Mouse (Mus musculus) stomach, embryonic 16.5 days (tissue): ENCODE results near the gene Nrg3. TPM values are rescaled to one million over a fixed set of nuclear protein-coding genes. Genes with fewer than 3 reads are reported as not detected.

ENCODE experiments used
- ATAC-seq: fragments of 200-750 bp; cut with Nextera tagmentation; 2 replicates; pipeline ENCODE4 v1.8.0; 2017; ENCODE audit warnings: moderate number of reproducible peaks, moderate TSS enrichment; ENCODE audit not compliant: insufficient read depth, low FRiP score
- H3K27ac ChIP-seq: fragments of 300-500 bp; sonication (generic); 2 replicates; pipeline ENCODE4 v1.5.1; 2014; ENCODE audit warnings: low read length
- H3K27me3 ChIP-seq: fragments of 300-500 bp; sonication (generic); 2 replicates; pipeline ENCODE4 v1.6.1; 2014; ENCODE audit warnings: low read length, control low read depth, mixed read lengths; ENCODE audit not compliant: control insufficient read depth, insufficient read depth
- H3K36me3 ChIP-seq: fragments of 300-500 bp; sonication (generic); 2 replicates; pipeline ENCODE4 v1.6.1; 2014; ENCODE audit warnings: low read length; ENCODE audit not compliant: control insufficient read depth, insufficient read depth
- H3K4me1 ChIP-seq: fragments of 300-500 bp; sonication (generic); 2 replicates; pipeline ENCODE4 v1.6.1; 2014; ENCODE audit warnings: low read length, control low read depth, mixed read lengths; ENCODE audit not compliant: control insufficient read depth, insufficient read depth
- H3K4me2 ChIP-seq: fragments of 300-500 bp; sonication (generic); 2 replicates; pipeline ENCODE4 v1.6.1; 2014; ENCODE audit warnings: low read depth, low read length, mixed read lengths
- H3K4me3 ChIP-seq: fragments of 300-500 bp; sonication (generic); replicated peaks from 2 replicates; pipeline ENCODE4 v1.5.1; 2014; ENCODE audit warnings: mild to moderate bottlenecking, low read length
- H3K9ac ChIP-seq: fragments of 300-500 bp; sonication (generic); 2 replicates; pipeline ENCODE4 v1.6.1; 2014; ENCODE audit warnings: low read length
- H3K9me3 ChIP-seq: fragments of 300-500 bp; sonication (generic); replicated peaks from 2 replicates; pipeline ENCODE4 v1.6.1; 2016; ENCODE audit warnings: low read length, control low read depth; ENCODE audit not compliant: control insufficient read depth
- WGBS: fragments of 180-500 bp; shearing (Covaris S2); extraction: QIAGEN DNeasy Blood & Tissue Kit; methylation state at CpG from one replicate; pipeline ENCODE4 v1.1.7; 2014; 5-methylcytosine and 5-hydroxymethylcytosine counted together
- polyA plus RNA-seq: library from polyadenylated mRNA; unstranded; fragments of >200 nt; fragmentation: Nextera tagmentation; extraction: Ambion mirVana; gene quantifications from 2 replicates; pipeline ENCODE4 v1.2.1, GENCODE M21; 2015

Nrg3 gene
- polyA plus RNA-seq, 1 experiment from 2014 or later: 0.49 TPM

DNA sequence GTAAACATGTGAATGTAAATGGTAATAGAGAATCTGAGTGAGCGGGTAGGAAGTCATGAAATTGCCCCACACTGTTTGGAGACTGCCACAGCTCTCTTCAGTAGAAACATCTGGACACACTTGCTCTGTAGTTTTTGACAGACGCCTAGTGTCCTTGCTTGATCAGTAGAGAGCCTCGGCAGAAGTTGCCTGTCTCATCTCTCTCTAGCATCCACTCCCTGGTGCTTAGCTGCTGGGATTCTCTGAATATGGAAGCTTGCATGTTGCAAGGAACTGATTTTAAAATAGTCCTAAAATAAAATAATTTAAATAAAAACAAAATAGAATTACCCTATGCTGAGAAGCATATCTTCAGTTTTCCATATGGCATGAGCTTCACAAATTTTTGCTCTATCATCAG is 675.9 kb downstream of the Nrg3 start:
- no peaks in the 10 kb centered on the region for H3K36me3 ChIP-seq
- no peaks in the 10 kb centered on the region for H3K4me1 ChIP-seq
- H3K27me3 ChIP-seq: no peaks in the 10 kb centered on the region
- no peak overlapping the region for H3K9ac ChIP-seq
- no peak overlapping the region for H3K27ac ChIP-seq
- H3K9me3 ChIP-seq: no peaks in the 10 kb centered on the region
- H3K4me2 ChIP-seq: no peak overlapping the region
- no peak overlapping the region for H3K4me3 ChIP-seq
- ATAC-seq: no peak
- 68% methylated on average over 3 of the region's 3 CpGs for WGBS

DNA sequence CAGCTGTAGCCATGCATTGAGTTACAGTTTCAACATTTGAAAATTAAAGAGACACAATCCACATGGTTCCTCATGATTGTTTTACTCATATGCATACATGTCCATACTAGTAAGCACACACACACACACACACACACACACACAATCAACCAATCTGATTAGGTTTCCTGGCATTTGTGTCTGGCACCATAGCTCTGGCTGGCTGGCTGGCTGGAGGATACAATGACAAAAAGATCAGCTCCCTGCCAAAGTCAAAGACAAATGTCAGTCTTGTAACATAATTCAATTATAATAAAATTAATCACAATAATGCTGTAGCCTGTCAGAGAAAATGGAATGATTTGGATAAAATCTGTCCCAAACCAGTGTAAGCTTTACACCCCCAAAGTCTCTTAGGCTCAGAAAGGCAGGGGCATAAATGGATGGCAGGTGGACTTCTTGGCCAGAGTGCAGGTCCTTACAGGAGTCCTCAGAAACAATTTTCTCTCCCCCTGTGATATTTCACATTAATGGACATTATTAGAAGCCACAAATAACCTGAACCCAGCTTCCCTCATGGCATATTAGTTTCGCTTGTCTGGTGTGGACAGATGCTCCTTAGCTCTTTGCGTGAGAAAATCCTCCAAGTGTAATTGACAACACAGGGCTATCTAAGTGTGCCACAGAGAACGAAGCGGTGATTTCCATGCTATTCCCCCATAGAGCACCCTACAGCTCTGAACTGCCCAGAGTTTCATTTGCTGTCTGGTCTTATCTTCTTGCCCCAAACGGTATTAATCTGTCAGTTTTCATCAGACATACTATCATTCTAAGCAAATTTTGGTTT is 697.4 kb downstream of the Nrg3 start:
- 80% methylated on average over 5 of the region's 5 CpGs for WGBS
- no peaks in the 10 kb centered on the region for H3K27me3 ChIP-seq
- no peak overlapping the region for H3K27ac ChIP-seq
- H3K4me2 ChIP-seq: no peak overlapping the region
- H3K4me3 ChIP-seq: no peak overlapping the region
- no peaks in the 10 kb centered on the region for H3K4me1 ChIP-seq
- ATAC-seq: no peak
- no peaks in the 10 kb centered on the region for H3K36me3 ChIP-seq
- H3K9me3 ChIP-seq: no peaks in the 10 kb centered on the region
- no peak overlapping the region for H3K9ac ChIP-seq

DNA sequence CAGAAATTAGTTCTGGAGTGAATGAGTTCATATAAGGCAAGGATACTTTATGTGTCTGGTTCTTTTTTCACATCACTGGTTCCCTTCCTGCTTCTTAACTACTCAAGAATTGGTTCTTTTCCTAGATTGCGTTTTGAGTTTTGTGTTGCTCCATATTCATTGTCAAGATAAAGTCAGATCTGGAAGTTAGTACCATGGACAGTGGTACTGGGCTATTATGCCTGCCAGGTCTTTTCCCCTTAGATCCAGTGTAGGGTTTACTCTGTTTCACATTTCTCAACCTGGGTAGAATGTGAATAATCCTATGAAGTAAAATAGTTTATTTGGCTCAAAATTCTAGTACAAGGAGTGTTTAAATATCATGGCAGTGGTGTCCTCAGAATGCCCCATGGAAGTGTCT is 698.1 kb downstream of the Nrg3 start:
- no peaks in the 10 kb centered on the region for H3K4me1 ChIP-seq
- no peak overlapping the region for H3K9ac ChIP-seq

DNA sequence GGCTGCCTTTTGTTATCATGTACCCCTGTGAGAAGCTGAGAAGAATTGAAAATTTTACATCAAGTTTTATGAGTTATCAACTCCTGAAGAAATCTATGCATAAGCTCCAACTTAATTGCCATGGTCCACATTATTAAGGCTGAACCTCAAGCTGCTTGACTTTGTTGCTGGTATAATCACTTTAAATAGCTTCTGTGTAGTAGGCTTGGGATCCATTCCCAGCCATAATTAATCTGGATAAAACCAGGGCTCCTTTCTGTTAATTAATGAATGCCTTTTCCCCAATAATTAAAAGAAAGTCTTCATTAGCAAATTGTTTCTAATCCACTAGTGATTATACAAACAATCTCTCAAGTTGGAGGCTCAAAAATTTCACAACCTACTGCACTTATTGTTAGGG is 742.4 kb downstream of the Nrg3 start:
- Histone ChIP-seq H3K9me3 (no peaks in the 10 kb centered on the region), H3K27ac (no peak overlapping the region), H3K4me1 (no peaks in the 10 kb centered on the region), H3K9ac (no peak overlapping the region), H3K4me3 (no peak overlapping the region), H3K27me3 (no peaks in the 10 kb centered on the region), H3K36me3 (no peaks in the 10 kb centered on the region), H3K4me2 (no peak overlapping the region)
- ATAC-seq: no peak

More for the DNA sequence above, 698.1 kb downstream of the Nrg3 start:
- no peak for ATAC-seq
- H3K4me2 ChIP-seq: no peak overlapping the region
- H3K27ac ChIP-seq: no peak overlapping the region
- WGBS: 60% methylated on average over 1 of the region's 1 CpGs
- no peaks in the 10 kb centered on the region for H3K36me3 ChIP-seq
- H3K4me3 ChIP-seq: no peak overlapping the region
- no peaks in the 10 kb centered on the region for H3K27me3 ChIP-seq
- H3K9me3 ChIP-seq: no peaks in the 10 kb centered on the region

DNA sequence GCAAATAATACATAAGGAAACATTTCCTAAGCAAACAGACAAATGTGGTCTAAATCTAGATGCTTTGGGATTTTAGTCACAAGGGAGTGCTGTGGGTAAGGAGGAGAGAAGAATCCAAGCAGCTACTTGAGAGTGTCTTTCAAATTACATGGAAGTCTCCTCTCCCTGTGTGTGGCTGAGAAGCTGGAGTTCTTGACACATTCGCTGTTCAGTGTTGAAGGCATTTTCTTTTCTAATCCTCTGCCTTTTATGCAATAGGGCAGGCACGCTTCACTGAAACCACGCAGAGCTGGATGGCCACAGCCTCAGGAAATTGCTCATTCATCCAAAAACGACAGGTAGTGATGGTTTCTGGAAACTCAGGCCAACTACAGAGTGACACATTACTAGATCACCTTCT is 769.0 kb downstream of the Nrg3 start:
- 48% methylated on average over 4 of the region's 4 CpGs for WGBS
- Histone ChIP-seq H3K9me3 (no peaks in the 10 kb centered on the region), H3K27me3 (no peaks in the 10 kb centered on the region), H3K4me2 (no peak overlapping the region), H3K4me3 (no peak overlapping the region), H3K27ac (no peak overlapping the region), H3K4me1 (no peaks in the 10 kb centered on the region), H3K9ac (no peak overlapping the region), H3K36me3 (no peaks in the 10 kb centered on the region)
- ATAC-seq: no peak

DNA sequence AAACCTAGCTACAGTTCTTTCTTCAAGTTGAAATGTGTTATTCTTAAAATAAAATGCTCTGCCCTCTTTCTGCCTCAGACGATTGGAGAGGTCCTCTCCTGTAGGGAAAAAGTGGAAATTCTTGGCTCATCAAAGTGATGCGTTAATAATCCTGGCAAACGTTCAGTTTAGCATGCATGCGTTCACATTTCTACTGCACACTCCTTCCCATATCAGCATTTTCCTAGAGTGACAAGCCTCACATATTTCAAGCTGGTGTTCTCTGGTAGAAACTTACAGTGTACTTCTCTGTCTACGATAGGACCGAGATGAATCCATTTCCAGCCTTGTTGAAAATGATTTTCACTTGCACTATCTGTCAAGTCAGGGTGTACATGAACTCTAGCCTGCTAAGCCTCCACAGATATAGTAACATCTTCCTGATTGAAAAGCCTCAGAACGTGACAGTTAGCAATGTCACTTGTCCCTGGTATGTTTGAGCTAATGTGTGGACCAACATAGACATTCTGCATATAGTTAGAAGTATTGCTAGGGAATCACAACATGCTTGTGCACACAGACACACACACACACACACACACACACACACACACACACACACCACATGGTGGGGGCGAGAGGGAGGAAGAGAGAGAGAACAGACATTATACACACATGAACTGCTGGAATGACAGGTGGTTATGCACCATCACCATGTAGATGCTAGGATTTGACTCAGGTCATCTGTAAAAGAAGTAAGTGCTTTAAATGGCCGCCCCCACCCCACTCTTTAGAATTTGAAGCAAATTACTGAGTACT is 770.1 kb downstream of the Nrg3 start:
- no peak for ATAC-seq
- Histone ChIP-seq H3K4me2 (no peak overlapping the region), H3K9ac (no peak overlapping the region), H3K27me3 (no peaks in the 10 kb centered on the region), H3K9me3 (no peaks in the 10 kb centered on the region), H3K4me3 (no peak overlapping the region), H3K27ac (no peak overlapping the region), H3K4me1 (no peaks in the 10 kb centered on the region), H3K36me3 (no peaks in the 10 kb centered on the region)
- WGBS: 66% methylated on average over 9 of the region's 9 CpGs

DNA sequence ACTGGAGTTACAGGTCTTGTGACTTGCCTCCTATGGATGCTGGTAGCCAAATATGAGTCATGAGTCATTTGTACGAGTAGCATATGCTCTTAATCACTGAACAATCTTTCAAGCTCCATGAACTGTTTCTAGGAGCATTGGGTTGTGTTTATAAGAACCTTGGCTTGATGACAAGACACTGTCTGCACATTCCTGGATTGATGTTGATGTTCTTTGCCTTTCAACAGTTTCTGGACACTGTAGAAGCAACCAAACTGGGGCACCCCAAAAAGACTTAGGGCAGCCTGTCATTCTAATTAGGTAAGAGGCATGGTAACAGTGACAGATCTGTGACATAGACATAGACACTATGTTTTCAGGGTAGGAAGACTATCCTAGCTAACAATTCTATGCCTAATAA is 771.5 kb downstream of the Nrg3 start:
- Histone ChIP-seq H3K9me3 (no peaks in the 10 kb centered on the region), H3K36me3 (no peaks in the 10 kb centered on the region), H3K27me3 (no peaks in the 10 kb centered on the region), H3K27ac (no peak overlapping the region), H3K9ac (no peak overlapping the region), H3K4me1 (no peaks in the 10 kb centered on the region), H3K4me3 (no peak overlapping the region), H3K4me2 (no peak overlapping the region)
- ATAC-seq: no peak
- 28% methylated on average over 1 of the region's 1 CpGs for WGBS

DNA sequence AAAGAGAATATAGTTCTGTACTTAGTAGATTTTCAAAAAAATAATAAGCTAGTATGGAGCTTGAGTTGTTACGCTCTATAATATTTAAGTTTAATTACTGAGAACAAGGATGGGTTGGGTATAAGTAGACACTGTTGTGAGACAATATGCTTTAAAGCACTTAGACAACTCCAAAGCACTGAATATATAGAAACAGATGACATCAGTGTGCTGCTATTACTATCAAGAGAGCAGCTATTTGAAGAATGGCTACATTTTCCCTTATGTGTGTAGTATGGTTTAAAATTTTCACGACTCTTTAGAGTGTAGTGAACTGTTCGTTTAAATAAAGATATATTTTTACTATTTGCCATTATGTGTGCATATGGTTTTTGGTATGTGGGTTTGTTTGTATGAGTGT is 771.9 kb downstream of the Nrg3 start:
- 76% methylated on average over 3 of the region's 3 CpGs for WGBS

DNA sequence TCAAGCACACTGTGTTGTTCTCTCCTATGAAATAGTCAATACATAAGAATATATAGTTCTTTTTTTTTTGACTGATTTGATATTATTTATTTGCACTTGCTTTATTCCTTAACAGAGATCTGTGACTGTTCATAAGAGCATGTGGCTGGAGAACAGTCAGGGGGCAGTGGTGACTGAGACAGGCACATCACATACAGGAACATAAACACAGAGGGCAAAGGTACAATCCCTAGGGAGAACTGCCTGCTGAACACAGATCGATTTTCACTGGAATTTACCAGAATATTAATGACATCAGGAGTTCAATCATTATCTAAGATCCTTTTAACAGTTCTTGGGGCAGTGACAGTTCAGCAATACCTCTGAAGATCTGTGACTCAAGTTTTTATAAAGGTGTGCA is 812.9 kb downstream of the Nrg3 start:
- Histone ChIP-seq H3K27ac (no peak overlapping the region), H3K27me3 (no peaks in the 10 kb centered on the region), H3K4me3 (no peak overlapping the region), H3K9ac (no peak overlapping the region), H3K36me3 (no peaks in the 10 kb centered on the region), H3K4me2 (no peak overlapping the region), H3K9me3 (no peaks in the 10 kb centered on the region), H3K4me1 (no peaks in the 10 kb centered on the region)
- 24% methylated on average over 1 of the region's 1 CpGs for WGBS
- ATAC-seq: no peak

More for the DNA sequence above, 771.9 kb downstream of the Nrg3 start:
- Histone ChIP-seq H3K36me3 (no peaks in the 10 kb centered on the region), H3K9ac (no peak overlapping the region), H3K4me1 (no peaks in the 10 kb centered on the region), H3K27ac (no peak overlapping the region), H3K4me3 (no peak overlapping the region), H3K4me2 (no peak overlapping the region), H3K27me3 (no peaks in the 10 kb centered on the region), H3K9me3 (no peaks in the 10 kb centered on the region)
- no peak for ATAC-seq
